In genomic region chr19:55597951-55598350, GRCm38 (mm10) we compare ENCODE assay signal across 13 mouse cellular contexts.
DNase-seq lines count a peak whose midpoint lies in the region; ATAC-seq and TF ChIP-seq lines count a peak whose summit lies in the region.
"Had no signal": no experiment of that assay in that cellular context is flagged by ENCODE, and none has a peak within 500 bp of the region (broad histone marks: within the 10 kb centered on the region; RNA-seq: fewer than 3 reads in every experiment).

No protein-coding gene starts in this region.

- no peak overlapping the region for H3K4me2 ChIP-seq in hindbrain, postnatal 0 days (ENCODE audit: low read depth, low read length)
- H3K4me2 ChIP-seq in intestine, postnatal 0 days (replicated peaks; ENCODE audit: low read depth), result 0 out of 2 replicates have a peak overlapping the region, but pooled peaks have one; percentile 4
- H3K4me2 ChIP-seq: heart, embryonic 15.5 days had no signal

- no peaks in the 10 kb centered on the region for H3K36me3 ChIP-seq in hindbrain, embryonic 10.5 days
- no peaks in the 10 kb centered on the region for H3K36me3 ChIP-seq in hindbrain, postnatal 0 days (ENCODE audit: insufficient read depth, low read length)
- H3K36me3 ChIP-seq in intestine, postnatal 0 days (ENCODE audit: control insufficient read depth, insufficient read depth), result no peaks in the 10 kb centered on the region
- H3K36me3 ChIP-seq: heart, embryonic 15.5 days had no signal

- peak overlapping the region; percentile 75 for H3K27ac ChIP-seq in hindbrain, embryonic 10.5 days
- H3K27ac ChIP-seq in hindbrain, postnatal 0 days, result no peak overlapping the region
- no peak overlapping the region for H3K27ac ChIP-seq in intestine, postnatal 0 days (ENCODE audit: low read depth, low read length)

- peaks cover 57% of the 10 kb centered on the region for H3K4me1 ChIP-seq in hindbrain, embryonic 10.5 days (replicated peaks)
- H3K4me1 ChIP-seq in hindbrain, postnatal 0 days (ENCODE audit: insufficient read depth, low read length), result 0 out of 2 replicates have a peak, but pooled peaks cover 3% of the 10 kb centered on the region
- H3K4me1 ChIP-seq in intestine, postnatal 0 days (replicated peaks; ENCODE audit: control insufficient read depth, insufficient read depth, low read length), result 0 out of 2 replicates have a peak, but pooled peaks cover 5% of the 10 kb centered on the region

- no peak overlapping the region for H3K4me3 ChIP-seq in hindbrain, embryonic 10.5 days
- H3K4me3 ChIP-seq in hindbrain, postnatal 0 days (ENCODE audit: low read length), result no peak overlapping the region
- no peak overlapping the region for H3K4me3 ChIP-seq in intestine, postnatal 0 days (ENCODE audit: low read depth, low read length)
- H3K4me3 ChIP-seq: heart, embryonic 15.5 days; megakaryocyte, embryonic 14.5 days had no signal

- H3K9ac ChIP-seq in hindbrain, postnatal 0 days (replicated peaks; ENCODE audit: low read length), result no peak overlapping the region
- no peak overlapping the region for H3K9ac ChIP-seq in intestine, postnatal 0 days (ENCODE audit: low read depth, low read length)
- H3K9ac ChIP-seq: heart, embryonic 15.5 days had no signal

- no peak for TF ChIP-seq CTCF in hindbrain, postnatal 0 days (IDR thresholded peaks at IDR 0.05; ENCODE audit: low read depth)
- TF ChIP-seq CTCF in intestine, postnatal 0 days (IDR thresholded peaks at IDR 0.05; ENCODE audit: low read depth), result no peak

- no peaks in the 10 kb centered on the region for H3K9me3 ChIP-seq in hindbrain, embryonic 10.5 days
- H3K9me3 ChIP-seq in hindbrain, postnatal 0 days (ENCODE audit: low read length), result no peaks in the 10 kb centered on the region
- no peaks in the 10 kb centered on the region for H3K9me3 ChIP-seq in intestine, postnatal 0 days (ENCODE audit: control insufficient read depth)
- H3K9me3 ChIP-seq: heart, embryonic 15.5 days; megakaryocyte, embryonic 14.5 days had no signal

- no peak for DNase-seq in hindbrain, embryonic 10.5 days (ENCODE audit: low spot score)
- DNase-seq in hindbrain, postnatal 0 days (ENCODE audit: low spot score), result no peak
- peak; percentile 49 to 57 for DNase-seq in adrenal gland, adult 18-20 months (ENCODE audit: low spot score in 2 of 2)
- DNase-seq in adrenal gland, postnatal 36 days, result peak; percentile 79
- DNase-seq in layer of hippocampus, adult 9-11 months, result no peak
- no peak for DNase-seq in kidney, postnatal 4 days
- DNase-seq: cerebellum, postnatal 14 days; kidney, postnatal 14 days; thymus, postnatal 14 days had no signal

- peaks cover 17% of the 10 kb centered on the region for H3K27me3 ChIP-seq in hindbrain, embryonic 10.5 days (ENCODE audit: insufficient read depth, poor library complexity, severe bottlenecking)
- H3K27me3 ChIP-seq in hindbrain, postnatal 0 days (ENCODE audit: insufficient read depth, low read length), result no peaks in the 10 kb centered on the region
- no peaks in the 10 kb centered on the region for H3K27me3 ChIP-seq in intestine, postnatal 0 days (replicated peaks; ENCODE audit: control insufficient read depth, insufficient read depth, low read length)
- H3K27me3 ChIP-seq: heart, embryonic 15.5 days; megakaryocyte, embryonic 14.5 days had no signal

- WGBS in hindbrain, embryonic 10.5 days, result 59% methylated on average over 12 of the region's 12 CpGs
- 40% methylated on average over 12 of the region's 12 CpGs for WGBS in hindbrain, postnatal 0 days
- WGBS in intestine, postnatal 0 days, result 44% methylated on average over 12 of the region's 12 CpGs

- no peak for ATAC-seq in hindbrain, postnatal 0 days
- no peak for ATAC-seq in intestine, postnatal 0 days
- ATAC-seq in erythroblast, adult 5-6 weeks (replicated peaks; ENCODE audit: low FRiP score, poor library complexity, severe bottlenecking), result no peak

Comparison
In these comparisons a context has a peak if more than half of its experiments do, and no peak if none do; other contexts are left out.
1. DNase-seq: peak in adrenal gland, adult 18-20 months (2 of 2) and adrenal gland, postnatal 36 days (2 of 2); none in hindbrain, embryonic 10.5 days (single experiment), hindbrain, postnatal 0 days (single experiment), layer of hippocampus, adult 9-11 months (single experiment) and kidney, postnatal 4 days (0 of 2).